In genomic region chr14:104460325-104461285, GRCm38 (mm10) we compare ENCODE assay signal across 8 mouse cellular contexts. TPM values are rescaled to one million over a fixed set of nuclear protein-coding genes. Genes with fewer than 3 reads are reported as not detected.
A peak's percentile ranks its signal among the peaks of the same experiment; 100 is the strongest.
DNase-seq lines count a peak whose midpoint lies in the region; ATAC-seq lines count a peak whose summit lies in the region.

No protein-coding gene starts in this region.

- peaks cover 8% of the 10 kb centered on the region for H3K4me1 ChIP-seq in kidney, embryonic 14.5 days (ENCODE audit: control insufficient read depth, insufficient read depth, low read length)
- peaks cover 5% of the 10 kb centered on the region for H3K4me1 ChIP-seq in hindbrain, embryonic 16.5 days (ENCODE audit: control insufficient read depth, insufficient read depth, low read depth, low read length)
- H3K4me1 ChIP-seq in neural tube, embryonic 12.5 days: peaks cover 13% of the 10 kb centered on the region

- no peaks in the 10 kb centered on the region for H3K9me3 ChIP-seq in kidney, embryonic 14.5 days (ENCODE audit: control insufficient read depth, low read length)
- H3K9me3 ChIP-seq in hindbrain, embryonic 16.5 days (ENCODE audit: control insufficient read depth, low read length): no peaks in the 10 kb centered on the region
- no peaks in the 10 kb centered on the region for H3K9me3 ChIP-seq in neural tube, embryonic 12.5 days

- DNase-seq in kidney, postnatal 14 days: no peak
- peak; percentile 72 for DNase-seq in embryo, embryonic 11.5 days (ENCODE audit: low read depth, low spot score)
- DNase-seq in gastrocnemius, postnatal 10 days: no peak
- DNase-seq in frontal cortex, postnatal 10 days (ENCODE audit: low spot score in 2 of 2): no peak

- WGBS in kidney, embryonic 14.5 days: under 1% methylated on average over 58 of the region's 59 CpGs
- 1% methylated on average over 57 of the region's 59 CpGs for WGBS in hindbrain, embryonic 16.5 days
- under 1% methylated on average over 59 of the region's 59 CpGs for WGBS in neural tube, embryonic 12.5 days

- no peaks in the 10 kb centered on the region for H3K36me3 ChIP-seq in kidney, embryonic 14.5 days (ENCODE audit: control insufficient read depth, insufficient read depth, low read length)
- H3K36me3 ChIP-seq in hindbrain, embryonic 16.5 days (ENCODE audit: control insufficient read depth, insufficient read depth, low read length): no peaks in the 10 kb centered on the region
- no peaks in the 10 kb centered on the region for H3K36me3 ChIP-seq in neural tube, embryonic 12.5 days

- H3K27ac ChIP-seq in kidney, embryonic 14.5 days (ENCODE audit: low read depth, low read length): no peak overlapping the region
- H3K27ac ChIP-seq in hindbrain, embryonic 16.5 days (ENCODE audit: low read depth, low read length): no peak overlapping the region
- peak overlapping the region; percentile 32; the same call in 1 of the 2 replicates for H3K27ac ChIP-seq in neural tube, embryonic 12.5 days

- H3K9ac ChIP-seq in kidney, embryonic 14.5 days (ENCODE audit: low read depth, low read length): no peak overlapping the region
- H3K9ac ChIP-seq in hindbrain, embryonic 16.5 days (ENCODE audit: low read depth, low read length): no peak overlapping the region
- H3K9ac ChIP-seq in neural tube, embryonic 12.5 days: no peak overlapping the region

- H3K4me2 ChIP-seq in kidney, embryonic 14.5 days (replicated peaks; ENCODE audit: low read depth, low read length): peak overlapping the region; percentile 33
- H3K4me2 ChIP-seq in hindbrain, embryonic 16.5 days (ENCODE audit: low read length): peak overlapping the region; percentile 52
- peak overlapping the region; percentile 62 for H3K4me2 ChIP-seq in neural tube, embryonic 12.5 days (replicated peaks)

- peak overlapping the region; percentile 12 for H3K4me3 ChIP-seq in kidney, embryonic 14.5 days (ENCODE audit: low read length)
- peak overlapping the region; percentile 29 for H3K4me3 ChIP-seq in hindbrain, embryonic 16.5 days (ENCODE audit: low read length)
- peak overlapping the region; percentile 28 for H3K4me3 ChIP-seq in neural tube, embryonic 12.5 days

- peak; percentile 88 for ATAC-seq in kidney, embryonic 14.5 days (ENCODE audit: low FRiP score, low TSS enrichment)
- peak; percentile 83 for ATAC-seq in hindbrain, embryonic 16.5 days
- ATAC-seq in neural tube, embryonic 12.5 days (ENCODE audit: low FRiP score, low read depth): peak; percentile 92
- ATAC-seq in erythroid progenitor cell, adult 5-6 weeks (replicated peaks; ENCODE audit: low FRiP score, poor library complexity, severe bottlenecking): no peak

- peaks cover 81% of the 10 kb centered on the region for H3K27me3 ChIP-seq in kidney, embryonic 14.5 days (ENCODE audit: control insufficient read depth, insufficient read depth, low read length)
- peaks cover 39% of the 10 kb centered on the region for H3K27me3 ChIP-seq in hindbrain, embryonic 16.5 days (replicated peaks; ENCODE audit: control insufficient read depth, insufficient read depth, low read length)
- peaks cover 48% of the 10 kb centered on the region for H3K27me3 ChIP-seq in neural tube, embryonic 12.5 days (replicated peaks)

RNA-seq across cellular contexts. Expression of gene Pou4f1, which starts 7.2 kb away (rescaled TPM):
- 0.10 and 0.64 TPM in 2 replicates for polyA plus RNA-seq in kidney, embryonic 14.5 days (2014; fragmentation: Nextera tagmentation; extraction: Ambion mirVana)
- polyA plus RNA-seq in hindbrain, embryonic 16.5 days (2015; fragmentation: Nextera tagmentation; extraction: Ambion mirVana): 33.4 and 34.8 TPM in 2 replicates
- polyA plus RNA-seq in neural tube, embryonic 12.5 days (2016; fragmentation: Nextera tagmentation; extraction: Ambion mirVana): 116 and 145 TPM in 2 replicates
- 1 to 10 TPM; 1.6 to 2.1 TPM for total RNA-seq in gastrocnemius, postnatal 10 days (2021)
- total RNA-seq in erythroid progenitor cell, adult 5-6 weeks (2015; ENCODE audit: low replicate concordance): not detected in 2 replicates
- not detected in 2 replicates for total RNA-seq in erythroid progenitor cell, adult 5-6 weeks (2017; ENCODE audit: low replicate concordance)

Comparison
In these comparisons a context has a peak if more than half of its experiments do, and no peak if none do; other contexts are left out.
1. RNA of gene Pou4f1, which starts 7.2 kb away (polyA plus RNA-seq): 116 to 145 TPM in neural tube, embryonic 12.5 days and 33.4 to 34.8 TPM in hindbrain, embryonic 16.5 days; 0.10 to 0.64 TPM in kidney, embryonic 14.5 days; every median in the first group is over 10 times any median in the second.
2. Peak in every context shown above with its lines, with median percentiles within 50 percentile points of each other: H3K4me2 ChIP-seq and H3K4me3 ChIP-seq.